Mouse (Mus musculus) stomach, embryonic 16.5 days (tissue): ENCODE measurements at regions not wholly inside any gene's neighbourhood (a gene's known extent, or its start where the extent isn't known, plus 50 kb on each side); places are given as distances from the start of the nearest gene placed in this dataset.
A peak's percentile ranks its signal among the peaks of the same experiment; 100 is the strongest.

ENCODE experiments used
- ATAC-seq: fragments of 200-750 bp; cut with Nextera tagmentation; 2 replicates; pipeline ENCODE4 v1.8.0; 2017; ENCODE audit warnings: moderate number of reproducible peaks, moderate TSS enrichment; ENCODE audit not compliant: insufficient read depth, low FRiP score
- H3K27ac ChIP-seq: fragments of 300-500 bp; sonication (generic); 2 replicates; pipeline ENCODE4 v1.5.1; 2014; ENCODE audit warnings: low read length
- H3K27me3 ChIP-seq: fragments of 300-500 bp; sonication (generic); 2 replicates; pipeline ENCODE4 v1.6.1; 2014; ENCODE audit warnings: low read length, control low read depth, mixed read lengths; ENCODE audit not compliant: control insufficient read depth, insufficient read depth
- H3K36me3 ChIP-seq: fragments of 300-500 bp; sonication (generic); 2 replicates; pipeline ENCODE4 v1.6.1; 2014; ENCODE audit warnings: low read length; ENCODE audit not compliant: control insufficient read depth, insufficient read depth
- H3K4me1 ChIP-seq: fragments of 300-500 bp; sonication (generic); 2 replicates; pipeline ENCODE4 v1.6.1; 2014; ENCODE audit warnings: low read length, control low read depth, mixed read lengths; ENCODE audit not compliant: control insufficient read depth, insufficient read depth
- H3K4me2 ChIP-seq: fragments of 300-500 bp; sonication (generic); 2 replicates; pipeline ENCODE4 v1.6.1; 2014; ENCODE audit warnings: low read depth, low read length, mixed read lengths
- H3K4me3 ChIP-seq: fragments of 300-500 bp; sonication (generic); replicated peaks from 2 replicates; pipeline ENCODE4 v1.5.1; 2014; ENCODE audit warnings: mild to moderate bottlenecking, low read length
- H3K9ac ChIP-seq: fragments of 300-500 bp; sonication (generic); 2 replicates; pipeline ENCODE4 v1.6.1; 2014; ENCODE audit warnings: low read length
- H3K9me3 ChIP-seq: fragments of 300-500 bp; sonication (generic); replicated peaks from 2 replicates; pipeline ENCODE4 v1.6.1; 2016; ENCODE audit warnings: low read length, control low read depth; ENCODE audit not compliant: control insufficient read depth
- WGBS: fragments of 180-500 bp; shearing (Covaris S2); extraction: QIAGEN DNeasy Blood & Tissue Kit; methylation state at CpG from one replicate; pipeline ENCODE4 v1.1.7; 2014; 5-methylcytosine and 5-hydroxymethylcytosine counted together

DNA sequence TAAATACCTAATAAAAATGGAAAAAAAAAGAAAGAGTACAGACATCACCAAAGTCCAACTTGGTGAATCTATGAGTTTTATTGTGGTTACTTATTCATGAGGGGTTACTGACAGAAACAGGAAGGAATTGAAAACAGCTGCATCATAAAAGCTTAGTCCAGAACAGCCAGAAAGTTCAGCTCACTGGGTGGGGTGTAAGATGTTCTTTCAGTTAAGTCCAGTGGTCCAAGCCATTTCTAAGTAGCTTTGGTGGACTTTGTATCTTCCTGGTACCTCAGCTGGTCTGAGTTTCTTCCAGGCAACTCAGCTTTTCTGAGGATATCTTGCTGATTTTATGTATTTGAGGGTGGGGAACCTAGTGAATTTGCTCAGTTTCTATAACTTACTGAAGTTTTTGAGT is 731.3 kb downstream of the Mat2b start:
- Histone ChIP-seq H3K9ac (no peak overlapping the region), H3K27me3 (no peaks in the 10 kb centered on the region), H3K4me1 (no peaks in the 10 kb centered on the region), H3K9me3 (no peaks in the 10 kb centered on the region), H3K36me3 (no peaks in the 10 kb centered on the region), H3K27ac (no peak overlapping the region), H3K4me2 (no peak overlapping the region), H3K4me3 (no peak overlapping the region)
- no peak for ATAC-seq

DNA sequence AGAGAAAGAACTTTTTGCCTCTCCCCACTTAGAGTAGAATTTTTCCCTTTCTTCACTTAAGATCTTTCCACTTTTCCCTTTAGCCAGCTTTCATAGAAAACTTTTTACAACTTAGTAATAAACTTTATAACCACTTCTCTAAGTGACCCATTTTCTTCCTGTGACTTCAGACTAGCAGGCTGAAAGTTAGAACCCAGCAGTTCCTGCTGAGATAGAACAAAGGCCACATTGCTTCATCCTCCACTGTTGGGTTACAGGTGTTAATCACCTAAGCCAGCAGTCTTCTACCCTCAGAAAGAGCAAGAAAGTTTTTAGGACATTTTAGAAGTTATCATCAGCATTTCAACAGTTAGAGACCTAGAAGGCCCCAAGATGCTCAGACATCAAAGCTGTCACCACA is 740.6 kb downstream of the Mat2b start:
- H3K4me3 ChIP-seq, result no peak overlapping the region
- H3K4me2 ChIP-seq, result no peak overlapping the region
- H3K36me3 ChIP-seq, result no peaks in the 10 kb centered on the region
- H3K9me3 ChIP-seq, result no peaks in the 10 kb centered on the region
- H3K9ac ChIP-seq, result no peak overlapping the region
- H3K27ac ChIP-seq, result no peak overlapping the region
- H3K4me1 ChIP-seq, result no peaks in the 10 kb centered on the region
- no peaks in the 10 kb centered on the region for H3K27me3 ChIP-seq
- no peak for ATAC-seq

DNA sequence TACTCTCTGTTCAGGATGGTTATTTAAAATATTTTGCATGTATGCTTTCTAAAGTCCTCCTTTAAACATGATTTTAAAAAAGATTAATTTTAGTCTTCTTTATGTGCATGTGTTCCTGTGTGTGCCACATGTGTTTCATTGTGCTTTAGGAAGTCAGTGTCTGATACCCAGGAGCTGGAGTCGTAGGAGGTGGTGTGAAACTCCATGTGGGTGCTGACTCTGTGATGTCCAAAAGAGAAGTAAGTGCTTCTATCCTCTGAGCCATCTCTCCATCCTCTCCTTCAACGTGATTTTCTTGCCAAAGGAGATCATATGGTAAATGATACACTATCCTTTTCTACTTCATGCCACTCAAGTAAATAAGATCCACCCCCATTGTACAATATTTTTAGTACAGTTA is 750.8 kb downstream of the Mat2b start:
- no peak overlapping the region for H3K27ac ChIP-seq
- no peak for ATAC-seq
- H3K27me3 ChIP-seq, result no peaks in the 10 kb centered on the region
- no peaks in the 10 kb centered on the region for H3K9me3 ChIP-seq
- H3K4me2 ChIP-seq, result no peak overlapping the region
- H3K4me1 ChIP-seq, result no peaks in the 10 kb centered on the region
- H3K36me3 ChIP-seq, result no peaks in the 10 kb centered on the region
- WGBS, result 67% methylated on average over 2 of the region's 2 CpGs
- H3K4me3 ChIP-seq, result no peak overlapping the region
- H3K9ac ChIP-seq, result no peak overlapping the region

DNA sequence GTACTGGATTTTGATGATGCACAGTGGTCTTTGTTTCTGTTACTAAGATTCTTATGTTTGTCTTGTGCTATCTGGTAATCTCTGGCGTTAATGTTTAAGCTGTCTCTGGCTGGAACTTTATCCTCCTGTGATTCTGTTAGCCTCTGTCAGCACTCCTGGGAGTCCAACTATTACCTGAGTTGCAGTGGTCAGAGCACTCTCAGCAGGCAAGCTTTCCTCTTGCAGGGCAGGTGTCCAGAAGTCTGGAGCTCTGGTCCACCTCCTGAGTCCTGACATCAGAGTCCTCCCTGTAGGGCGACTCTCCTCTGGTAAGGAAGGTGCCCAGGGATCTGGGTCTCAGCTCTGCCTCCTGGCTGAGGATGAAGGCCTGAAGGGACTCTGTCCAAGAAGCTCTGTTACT is 760.8 kb downstream of the Mat2b start:
- no peaks in the 10 kb centered on the region for H3K27me3 ChIP-seq
- H3K36me3 ChIP-seq, result no peaks in the 10 kb centered on the region
- H3K4me2 ChIP-seq, result no peak overlapping the region
- H3K4me1 ChIP-seq, result no peaks in the 10 kb centered on the region
- whole genome bisulfite sequencing, result 70% methylated on average over 2 of the region's 2 CpGs
- H3K4me3 ChIP-seq, result no peak overlapping the region
- no peak overlapping the region for H3K9ac ChIP-seq
- no peak overlapping the region for H3K27ac ChIP-seq
- ATAC-seq, result no peak
- no peaks in the 10 kb centered on the region for H3K9me3 ChIP-seq

DNA sequence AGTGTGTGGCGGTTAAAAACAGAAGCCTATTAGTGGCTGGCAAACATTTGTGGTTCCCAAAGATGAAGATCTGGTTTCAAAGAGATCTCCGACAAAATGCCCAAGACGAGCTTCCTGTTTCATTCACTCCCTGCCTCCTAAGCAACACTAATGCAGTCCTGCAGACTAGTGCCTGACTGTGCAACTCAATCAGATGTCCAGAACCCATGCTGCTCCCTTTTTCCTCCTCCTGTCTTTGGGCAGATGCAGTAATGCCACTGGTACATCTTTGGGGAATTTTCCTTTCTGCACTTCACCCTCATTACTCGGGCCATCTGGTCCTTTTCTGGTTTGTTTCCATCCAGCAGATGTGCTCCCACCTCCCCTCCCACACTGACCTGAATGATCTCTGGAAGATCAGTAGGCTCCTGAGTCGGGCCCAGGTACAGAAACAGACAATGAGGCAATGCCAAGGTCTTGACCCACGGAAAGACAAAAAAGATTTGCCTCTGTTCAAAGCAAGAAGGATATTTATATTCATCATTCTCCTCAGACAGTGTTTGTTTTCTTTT is 771.0 kb downstream of the Mat2b start:
- Histone ChIP-seq H3K36me3 (no peaks in the 10 kb centered on the region), H3K4me2 (no peak overlapping the region), H3K27me3 (no peaks in the 10 kb centered on the region), H3K27ac (no peak overlapping the region), H3K9ac (no peak overlapping the region), H3K4me3 (no peak overlapping the region), H3K9me3 (no peaks in the 10 kb centered on the region), H3K4me1 (no peaks in the 10 kb centered on the region)
- no peak for ATAC-seq
- WGBS, result 22% methylated on average over 6 of the region's 6 CpGs

DNA sequence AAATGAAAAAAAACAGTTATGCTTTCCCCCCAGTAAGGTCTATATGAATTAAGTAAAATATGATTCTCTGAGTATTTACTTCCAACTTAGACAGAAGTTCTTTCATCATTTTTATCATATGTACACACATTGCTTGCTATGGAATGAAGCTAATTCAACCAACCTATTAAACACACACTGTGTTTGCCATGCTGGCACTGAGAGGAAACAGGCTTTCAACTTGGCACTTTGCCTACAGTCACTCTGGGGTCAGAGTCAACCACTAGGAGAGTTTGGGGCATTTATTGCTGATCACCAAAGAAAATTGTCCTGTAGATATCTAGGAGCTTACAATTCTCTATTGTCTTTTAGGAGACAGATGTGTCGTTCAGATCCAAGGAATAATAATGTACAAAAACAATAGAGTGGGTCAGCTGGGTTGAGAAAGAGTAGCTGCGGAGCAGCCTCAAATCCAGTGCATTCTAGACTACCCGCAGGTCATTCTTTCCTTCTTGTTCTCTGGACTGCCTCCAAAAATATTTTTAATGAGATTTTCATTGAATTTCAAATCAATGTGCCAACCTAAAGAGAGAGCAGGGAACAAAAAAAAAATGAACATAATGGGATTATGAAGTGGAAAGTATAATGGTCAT is 777.2 kb downstream of the Mat2b start:
- 0 out of 2 replicates have a peak, but pooled peaks have one; percentile 44 for ATAC-seq
- Histone ChIP-seq H3K27me3 (no peaks in the 10 kb centered on the region), H3K4me1 (no peaks in the 10 kb centered on the region), H3K4me2 (no peak overlapping the region), H3K27ac (no peak overlapping the region), H3K36me3 (no peaks in the 10 kb centered on the region), H3K9me3 (no peaks in the 10 kb centered on the region), H3K4me3 (no peak overlapping the region), H3K9ac (no peak overlapping the region)
- WGBS, result 69% methylated on average over 3 of the region's 3 CpGs

DNA sequence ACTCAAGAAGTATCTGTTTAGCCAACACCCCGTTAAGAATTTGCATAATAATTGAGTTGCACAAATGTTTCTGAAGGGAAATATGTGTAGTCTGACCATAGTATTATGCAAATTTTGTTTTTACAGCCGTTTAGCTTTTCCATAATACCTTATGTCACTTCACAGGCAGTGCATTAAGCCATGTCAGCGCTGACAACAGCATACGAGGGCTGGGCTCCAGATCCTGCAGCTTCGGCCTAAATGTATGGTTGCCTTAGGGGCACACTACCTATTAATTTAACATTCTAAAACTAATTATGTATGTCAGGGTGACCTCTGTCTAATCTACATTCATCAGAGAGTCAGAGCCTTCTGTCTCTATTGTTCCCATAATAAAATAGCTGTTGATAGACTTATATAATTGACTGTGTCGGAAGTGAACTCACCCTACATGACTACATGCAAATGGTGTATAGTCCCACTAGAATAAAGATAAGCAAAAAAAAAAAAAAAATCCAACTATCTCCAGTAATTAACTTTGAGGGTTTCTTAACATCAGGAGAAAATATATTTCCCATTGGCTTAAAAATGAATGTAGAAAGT is 795.3 kb downstream of the Mat2b start:
- no peak for ATAC-seq
- WGBS, result 78% methylated on average over 6 of the region's 6 CpGs
- H3K27me3 ChIP-seq, result no peaks in the 10 kb centered on the region
- H3K9ac ChIP-seq, result no peak overlapping the region
- no peaks in the 10 kb centered on the region for H3K4me1 ChIP-seq
- H3K36me3 ChIP-seq, result no peaks in the 10 kb centered on the region
- no peak overlapping the region for H3K4me2 ChIP-seq
- H3K4me3 ChIP-seq, result no peak overlapping the region
- H3K9me3 ChIP-seq, result no peaks in the 10 kb centered on the region
- no peak overlapping the region for H3K27ac ChIP-seq

DNA sequence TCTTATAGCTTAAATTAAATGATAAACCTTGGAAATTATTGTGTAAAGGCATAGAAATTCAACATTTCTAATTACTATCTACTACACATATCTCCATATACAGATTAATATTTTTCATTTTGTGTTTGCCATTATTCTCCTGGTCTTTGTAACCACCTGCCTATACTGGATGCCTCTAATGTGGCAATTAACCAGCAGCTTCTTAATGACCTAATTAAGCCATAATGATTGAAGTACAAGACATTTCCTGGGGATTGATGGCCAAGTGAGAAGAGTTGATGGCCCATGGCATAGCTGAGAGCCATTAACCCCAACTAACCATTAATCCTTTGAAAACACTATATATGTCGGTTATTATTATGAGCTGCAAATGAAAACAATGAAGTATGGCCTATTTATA is 811.7 kb downstream of the Mat2b start:
- no peak for ATAC-seq
- Histone ChIP-seq H3K27me3 (no peaks in the 10 kb centered on the region), H3K4me3 (no peak overlapping the region), H3K4me1 (no peaks in the 10 kb centered on the region), H3K36me3 (no peaks in the 10 kb centered on the region), H3K4me2 (no peak overlapping the region), H3K27ac (no peak overlapping the region), H3K9ac (no peak overlapping the region), H3K9me3 (no peaks in the 10 kb centered on the region)
- WGBS, result 73% methylated on average over 1 of the region's 1 CpGs

DNA sequence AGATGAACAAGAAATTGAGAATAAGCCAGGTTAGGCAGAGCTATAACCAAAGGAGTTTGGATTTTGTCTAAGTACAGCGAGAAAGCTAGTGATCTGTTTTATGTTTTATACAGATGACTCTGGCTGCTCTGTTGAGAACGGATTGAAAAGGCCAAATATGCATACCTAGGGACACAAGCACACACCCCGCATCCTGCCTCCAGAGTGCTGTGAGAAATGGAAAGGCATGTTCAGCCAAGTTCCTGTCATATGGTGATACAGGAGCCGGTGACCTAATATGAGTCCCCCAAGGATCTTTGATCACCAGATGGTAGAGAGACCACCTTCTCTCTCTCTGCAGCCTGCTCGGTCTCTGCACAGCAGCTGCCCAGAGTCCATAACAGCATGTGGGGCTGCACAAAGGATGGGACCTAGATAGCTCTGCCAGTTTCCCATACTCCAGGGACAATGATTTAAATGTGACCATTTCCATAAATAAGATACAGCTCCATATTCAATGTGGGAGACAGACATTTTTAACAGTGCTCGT is 826.5 kb downstream of the Mat2b start:
- no peaks in the 10 kb centered on the region for H3K36me3 ChIP-seq
- no peaks in the 10 kb centered on the region for H3K4me1 ChIP-seq
- no peak overlapping the region for H3K9ac ChIP-seq
- no peak overlapping the region for H3K4me2 ChIP-seq
- 63% methylated on average over 6 of the region's 6 CpGs for WGBS
- H3K4me3 ChIP-seq, result no peak overlapping the region
- H3K27me3 ChIP-seq, result no peaks in the 10 kb centered on the region
- ATAC-seq, result no peak
- no peaks in the 10 kb centered on the region for H3K9me3 ChIP-seq
- H3K27ac ChIP-seq, result no peak overlapping the region
